Mouse (Mus musculus) bone marrow macrophage, adult 2 months (primary cell): ENCODE measurements around the gene Idnk. TPM values are rescaled to one million over a fixed set of nuclear protein-coding genes. Genes with fewer than 3 reads are reported as not detected.
A peak's percentile ranks its signal among the peaks of the same experiment; 100 is the strongest.

Experiments
- H3K27ac ChIP-seq: 2 replicates; pipeline ENCODE4 v1.5.1; 2012; ENCODE audit warnings: low read depth, low read length; ENCODE audit not compliant: insufficient read depth
- H3K4me1 ChIP-seq: 2 replicates; pipeline ENCODE4 v1.6.1; 2012; ENCODE audit warnings: low read length; ENCODE audit not compliant: control insufficient read depth, insufficient read depth
- H3K4me3 ChIP-seq: 2 replicates; pipeline ENCODE4 v1.5.1; 2012; ENCODE audit warnings: mild to moderate bottlenecking, low read length, moderate library complexity; ENCODE audit not compliant: insufficient read depth
- CTCF ChIP-seq: IDR thresholded peaks from 2 replicates; pipeline ENCODE4 v1.5.1; 2012; ENCODE audit warnings: low read depth, mild to moderate bottlenecking, low read length, moderate library complexity
- POLR2A ChIP-seq: IDR thresholded peaks from 2 replicates; pipeline ENCODE4 v1.6.1; 2012; ENCODE audit warnings: mild to moderate bottlenecking, low read depth, low read length, borderline replicate concordance
- polyA plus RNA-seq: library from polyadenylated mRNA; stranded (reverse); fragments of >200 nt; gene quantifications from 2 replicates; pipeline ENCODE4 v1.2.4, GENCODE M21; 2012; ENCODE audit not compliant: missing spikeins, insufficient read depth, insufficient read length

The Idnk gene
- polyA plus RNA-seq, 1 experiment = 49.4 TPM

GRCm38 (mm10) chr13:58147760-58148159 lies 9.7 kb upstream of the Idnk start:
- Histone ChIP-seq H3K4me3 (no peak overlapping the region), H3K4me1 (no peaks in the 10 kb centered on the region), H3K27ac (no peak overlapping the region)
- TF ChIP-seq CTCF (no peak), POLR2A (no peak)

- TF ChIP-seq CTCF (no peak), POLR2A (no peak)
- H3K4me1 ChIP-seq = no peaks in the 10 kb centered on the region
- H3K27ac ChIP-seq = no peak overlapping the region
- H3K4me3 ChIP-seq = peak overlapping the region; percentile 48
Observed at GRCm38 (mm10) chr13:58148256-58148831, 9.1 kb upstream of the Idnk start.

- Histone ChIP-seq H3K4me1 (no peaks in the 10 kb centered on the region), H3K4me3 (no peak overlapping the region; the same call in 1 of the 2 replicates), H3K27ac (no peak overlapping the region)
- TF ChIP-seq CTCF (no peak), POLR2A (no peak)
Observed at GRCm38 (mm10) chr13:58149033-58149558, 8.4 kb upstream of the Idnk start.

GRCm38 (mm10) chr13:58149629-58150028 lies 7.8 kb upstream of the Idnk start:
- no peaks in the 10 kb centered on the region for H3K4me1 ChIP-seq
- H3K4me3 ChIP-seq = no peak overlapping the region
- TF ChIP-seq POLR2A = no peak

GRCm38 (mm10) chr13:58150442-58150841 lies 7.0 kb upstream of the Idnk start:
- TF ChIP-seq CTCF = no peak
- no peak for TF ChIP-seq POLR2A
- Histone ChIP-seq H3K4me1 (no peaks in the 10 kb centered on the region), H3K4me3 (no peak overlapping the region), H3K27ac (no peak overlapping the region)

More at GRCm38 (mm10) chr13:58149629-58150028, 7.8 kb upstream of the Idnk start:
- H3K27ac ChIP-seq = no peak overlapping the region

- no peak for TF ChIP-seq POLR2A
- TF ChIP-seq CTCF = no peak
- H3K27ac ChIP-seq = no peak overlapping the region
- no peak overlapping the region for H3K4me3 ChIP-seq
- no peaks in the 10 kb centered on the region for H3K4me1 ChIP-seq
Observed at GRCm38 (mm10) chr13:58156031-58156430, 1.4 kb upstream of the Idnk start.

GRCm38 (mm10) chr13:58157036-58157435 lies 413 bp upstream of the Idnk start:
- TF ChIP-seq CTCF = no peak
- no peak for TF ChIP-seq POLR2A
- Histone ChIP-seq H3K4me1 (no peaks in the 10 kb centered on the region), H3K4me3 (peak overlapping the region; percentile 77), H3K27ac (no peak overlapping the region)

GRCm38 (mm10) chr13:58158099-58158912 lies 857 bp downstream of the Idnk start:
- Histone ChIP-seq H3K4me3 (peak overlapping the region; percentile 77), H3K27ac (peak overlapping the region; percentile 22), H3K4me1 (no peaks in the 10 kb centered on the region)
- TF ChIP-seq POLR2A (no peak), CTCF (peak; percentile 79; the same call in 1 of the 2 replicates)

GRCm38 (mm10) chr13:58160761-58161160 lies 3.3 kb downstream of the Idnk start:
- no peak overlapping the region for H3K4me3 ChIP-seq
- no peak for TF ChIP-seq CTCF
- TF ChIP-seq POLR2A = no peak
- no peak overlapping the region for H3K27ac ChIP-seq
- no peaks in the 10 kb centered on the region for H3K4me1 ChIP-seq

- H3K27ac ChIP-seq = no peak overlapping the region
- no peak overlapping the region for H3K4me3 ChIP-seq
- H3K4me1 ChIP-seq = no peaks in the 10 kb centered on the region
- TF ChIP-seq CTCF (no peak), POLR2A (no peak)
Observed at GRCm38 (mm10) chr13:58163343-58163742, 5.9 kb downstream of the Idnk start.

GRCm38 (mm10) chr13:58168119-58168518 lies 10.7 kb downstream of the Idnk start:
- no peak overlapping the region for H3K27ac ChIP-seq
- TF ChIP-seq POLR2A (no peak), CTCF (no peak)
- H3K4me3 ChIP-seq = no peak overlapping the region
- H3K4me1 ChIP-seq = no peaks in the 10 kb centered on the region
